Comparison of ENCODE assay signal across 18 mouse cellular contexts in the genomic region with DNA sequence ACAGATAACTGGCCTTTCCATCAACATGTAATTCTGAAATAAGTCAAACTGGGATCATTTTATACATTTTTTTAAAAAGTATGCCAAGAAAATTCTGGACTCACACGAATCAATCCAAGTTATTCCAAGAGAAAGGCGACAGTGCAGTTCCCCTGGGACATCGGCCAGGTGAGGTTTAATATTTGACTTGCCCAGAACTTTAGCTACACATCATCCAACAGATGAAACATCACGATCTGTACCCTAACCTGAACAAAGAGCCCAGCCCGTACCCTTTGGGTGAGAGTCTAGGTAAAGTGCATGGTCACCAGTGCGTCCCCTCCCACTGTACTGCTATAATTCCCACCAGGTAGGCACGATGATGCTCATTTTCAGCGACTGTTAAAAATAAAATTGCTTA. TPM values are rescaled to one million over a fixed set of nuclear protein-coding genes. Genes with fewer than 3 reads are reported as not detected.
"Had no signal": no experiment of that assay in that cellular context is flagged by ENCODE, and none has a peak within 500 bp of the region (broad histone marks: within the 10 kb centered on the region; RNA-seq: fewer than 3 reads in every experiment).

No protein-coding gene starts in this region.

- H3K9ac ChIP-seq: limb, embryonic 12.5 days; liver, embryonic 13.5 days; neural tube, embryonic 15.5 days had no signal

- H3K4me3 ChIP-seq: layer of hippocampus, adult 2 months; limb, embryonic 12.5 days; liver, embryonic 13.5 days; myocyte; neural tube, embryonic 15.5 days had no signal

- DNase-seq: liver, embryonic 13.5 days; lung, adult 2 months; lung, postnatal 36 days; midbrain, embryonic 14.5 days; right cerebral cortex, adult 18-20 months; right cerebral cortex, postnatal 25 days; thymus, postnatal 4 days had no signal

- ATAC-seq: hindbrain, postnatal 0 days; lung, postnatal 0 days had no signal

- H3K4me2 ChIP-seq: limb, embryonic 12.5 days; liver, embryonic 13.5 days; neural tube, embryonic 15.5 days had no signal

- H3K4me1 ChIP-seq: limb, embryonic 12.5 days; liver, embryonic 13.5 days; neural tube, embryonic 15.5 days had no signal

- H3K9me3 ChIP-seq: limb, embryonic 12.5 days; liver, embryonic 13.5 days; neural tube, embryonic 15.5 days had no signal

- H3K27ac ChIP-seq: hindbrain, postnatal 0 days; kidney, postnatal 0 days; layer of hippocampus, adult 2 months; limb, embryonic 12.5 days; liver, embryonic 13.5 days; neural tube, embryonic 15.5 days had no signal

- H3K27me3 ChIP-seq: limb, embryonic 12.5 days; liver, embryonic 13.5 days; neural tube, embryonic 15.5 days had no signal

RNA-seq across cellular contexts. Expression of a gene that starts 36.3 kb away (rescaled TPM):
- polyA plus RNA-seq: hindbrain, postnatal 0 days; intestine, embryonic 14.5 days; kidney, postnatal 0 days; limb, embryonic 12.5 days; liver, embryonic 13.5 days; lung, adult 2 months; midbrain, embryonic 14.5 days; myocyte; neural tube, embryonic 11.5 days; neural tube, embryonic 15.5 days; small intestine, adult 2 months; stomach, embryonic 16.5 days had no signal
